Mouse (Mus musculus) embryonic fibroblast, embryonic 13.5 days (primary cell): ENCODE measurements around the gene Fam131b.

ENCODE experiments used
- CTCF ChIP-seq: IDR thresholded peaks from 2 replicates; pipeline ENCODE4 v1.5.1; 2011; ENCODE audit warnings: mild to moderate bottlenecking, control low read depth, low read length, moderate library complexity, borderline replicate concordance; ENCODE audit not compliant: insufficient read depth
- POLR2A ChIP-seq: IDR thresholded peaks from 2 replicates; pipeline ENCODE4 v1.6.1; 2011; ENCODE audit warnings: low read depth, mild to moderate bottlenecking, control low read depth, low read length, moderate library complexity

- TF ChIP-seq CTCF (no peak), POLR2A (no peak; the same call in 1 of the 2 replicates)
Observed at GRCm38 (mm10) chr6:42353180-42353579, 28.7 kb upstream of the Fam131b start.
